ENCODE assay signal across 16 mouse cellular contexts in genomic region chr1:51855541-51856244, GRCm38 (mm10).
DNase-seq lines count a peak whose midpoint lies in the region; ATAC-seq and TF ChIP-seq lines count a peak whose summit lies in the region.
"Had no signal": no experiment of that assay in that cellular context is flagged by ENCODE, and none has a peak within 500 bp of the region (broad histone marks: within the 10 kb centered on the region; RNA-seq: fewer than 3 reads in every experiment).

No protein-coding gene starts in this region.

- no peaks in the 10 kb centered on the region for H3K9me3 ChIP-seq in lung, embryonic 14.5 days (ENCODE audit: low read depth, low read length)
- no peaks in the 10 kb centered on the region for H3K9me3 ChIP-seq in kidney, embryonic 15.5 days (replicated peaks)
- H3K9me3 ChIP-seq in liver, embryonic 16.5 days (replicated peaks; ENCODE audit: control insufficient read depth, low read length): no peaks in the 10 kb centered on the region
- H3K9me3 ChIP-seq in forebrain, embryonic 11.5 days (ENCODE audit: control insufficient read depth, low read length): no peaks in the 10 kb centered on the region
- H3K9me3 ChIP-seq: forebrain, embryonic 13.5 days; G1E; hindbrain, embryonic 10.5 days; limb, embryonic 12.5 days; neural tube, embryonic 13.5 days had no signal

- peaks cover 11% of the 10 kb centered on the region; the same call in 1 of the 2 replicates for H3K36me3 ChIP-seq in lung, embryonic 14.5 days (ENCODE audit: insufficient read depth)
- peaks cover 15% of the 10 kb centered on the region; the same call in 1 of the 2 replicates for H3K36me3 ChIP-seq in kidney, embryonic 15.5 days
- H3K36me3 ChIP-seq in liver, embryonic 16.5 days (ENCODE audit: control insufficient read depth, insufficient read depth): no peaks in the 10 kb centered on the region
- no peaks in the 10 kb centered on the region; the same call in 1 of the 2 replicates for H3K36me3 ChIP-seq in forebrain, embryonic 11.5 days (ENCODE audit: control insufficient read depth, insufficient read depth, low read length)
- H3K36me3 ChIP-seq: G1E had no signal

- peak overlapping the region; percentile 30; the same call in 1 of the 2 replicates for H3K27ac ChIP-seq in lung, embryonic 14.5 days (ENCODE audit: low read depth)
- H3K27ac ChIP-seq in kidney, embryonic 15.5 days: 0 out of 2 replicates have a peak overlapping the region, but pooled peaks have one; percentile 25
- peak overlapping the region; percentile 64 for H3K27ac ChIP-seq in liver, embryonic 16.5 days (ENCODE audit: low read length)
- no peak overlapping the region for H3K27ac ChIP-seq in forebrain, embryonic 11.5 days (ENCODE audit: low read depth, low read length)
- H3K27ac ChIP-seq: forebrain, embryonic 13.5 days; hindbrain, embryonic 10.5 days; limb, embryonic 12.5 days; neural tube, embryonic 13.5 days had no signal

- H3K4me1 ChIP-seq in lung, embryonic 14.5 days (ENCODE audit: insufficient read depth): peaks cover 6% of the 10 kb centered on the region
- peaks cover 14% of the 10 kb centered on the region for H3K4me1 ChIP-seq in kidney, embryonic 15.5 days
- no peaks in the 10 kb centered on the region; the same call in 1 of the 2 replicates for H3K4me1 ChIP-seq in liver, embryonic 16.5 days (ENCODE audit: control insufficient read depth, low read depth, low read length)
- 0 out of 2 replicates have a peak, but pooled peaks cover 1% of the 10 kb centered on the region for H3K4me1 ChIP-seq in forebrain, embryonic 11.5 days (replicated peaks; ENCODE audit: control insufficient read depth, insufficient read depth, low read length)

- no peak for TF ChIP-seq CTCF in lung, embryonic 14.5 days (IDR thresholded peaks at IDR 0.05; ENCODE audit: low read depth)

- no peak overlapping the region for H3K4me3 ChIP-seq in lung, embryonic 14.5 days (ENCODE audit: low read depth, low read length)
- no peak overlapping the region for H3K4me3 ChIP-seq in kidney, embryonic 15.5 days (replicated peaks)
- H3K4me3 ChIP-seq in liver, embryonic 16.5 days (ENCODE audit: low read depth, low read length): no peak overlapping the region
- H3K4me3 ChIP-seq in forebrain, embryonic 11.5 days (ENCODE audit: low read depth, low read length): no peak overlapping the region
- H3K4me3 ChIP-seq: forebrain, embryonic 13.5 days; hindbrain, embryonic 10.5 days; limb, embryonic 12.5 days; neural tube, embryonic 13.5 days had no signal

- WGBS in lung, embryonic 14.5 days: 33% methylated on average over 10 of the region's 10 CpGs
- 54% methylated on average over 10 of the region's 10 CpGs for WGBS in kidney, embryonic 15.5 days
- 55% methylated on average over 10 of the region's 10 CpGs for WGBS in liver, embryonic 16.5 days (ENCODE audit: insufficient replicate concordance)
- WGBS in forebrain, embryonic 11.5 days: 80% methylated on average over 10 of the region's 10 CpGs

- H3K9ac ChIP-seq in lung, embryonic 14.5 days: no peak overlapping the region
- H3K9ac ChIP-seq in kidney, embryonic 15.5 days: no peak overlapping the region
- H3K9ac ChIP-seq in liver, embryonic 16.5 days (ENCODE audit: low read depth, low read length): no peak overlapping the region
- H3K9ac ChIP-seq in forebrain, embryonic 11.5 days (ENCODE audit: low read length): no peak overlapping the region
- H3K9ac ChIP-seq: forebrain, embryonic 13.5 days; limb, embryonic 12.5 days; neural tube, embryonic 13.5 days had no signal

- H3K27me3 ChIP-seq in lung, embryonic 14.5 days (ENCODE audit: insufficient read depth, low read length): no peaks in the 10 kb centered on the region
- H3K27me3 ChIP-seq in kidney, embryonic 15.5 days: no peaks in the 10 kb centered on the region
- no peaks in the 10 kb centered on the region for H3K27me3 ChIP-seq in liver, embryonic 16.5 days (ENCODE audit: control insufficient read depth, insufficient read depth, low read depth, low read length)
- no peaks in the 10 kb centered on the region for H3K27me3 ChIP-seq in forebrain, embryonic 11.5 days (ENCODE audit: control insufficient read depth, insufficient read depth, low read length)
- H3K27me3 ChIP-seq: forebrain, embryonic 13.5 days; limb, embryonic 12.5 days; neural tube, embryonic 13.5 days had no signal

- no peak for ATAC-seq in lung, embryonic 14.5 days (ENCODE audit: insufficient read depth)
- ATAC-seq in kidney, embryonic 15.5 days (replicated peaks; ENCODE audit: low FRiP score): no peak
- ATAC-seq in liver, embryonic 16.5 days (ENCODE audit: low read depth): peak; percentile 23; the same call in 1 of the 2 replicates
- ATAC-seq in forebrain, embryonic 11.5 days (replicated peaks; ENCODE audit: low FRiP score): no peak
- ATAC-seq: CD4-positive, CD25-positive, alpha-beta regulatory T cell, adult 4 months; forebrain, embryonic 13.5 days had no signal

- no peak overlapping the region for H3K4me2 ChIP-seq in lung, embryonic 14.5 days
- H3K4me2 ChIP-seq in kidney, embryonic 15.5 days: no peak overlapping the region
- no peak overlapping the region; the same call in 1 of the 2 replicates for H3K4me2 ChIP-seq in liver, embryonic 16.5 days (ENCODE audit: low read depth, low read length)
- H3K4me2 ChIP-seq in forebrain, embryonic 11.5 days (ENCODE audit: low read depth, low read length, severe bottlenecking): no peak overlapping the region
- H3K4me2 ChIP-seq: forebrain, embryonic 13.5 days; limb, embryonic 12.5 days; neural tube, embryonic 13.5 days had no signal

- peak; percentile 16 for DNase-seq in embryo, embryonic 10 days (ENCODE audit: low spot score)
- no peak for DNase-seq in embryo, embryonic 9.5 days (ENCODE audit: extremely low spot score)
- peak; percentile 57 for DNase-seq in lung, embryonic 14.5 days
- DNase-seq in lung, adult 18-20 months: no peak
- no peak for DNase-seq in urinary bladder, postnatal 14 days (ENCODE audit: low spot score)
- DNase-seq in forebrain, embryonic 11.5 days (ENCODE audit: low spot score): no peak
- DNase-seq: cerebellum, adult 9-11 months; thymus, postnatal 36 days had no signal

Comparison
In these comparisons a context has a peak if more than half of its experiments do, and no peak if none do; other contexts are left out.
1. DNase-seq: peak in embryo, embryonic 10 days (single experiment) and lung, embryonic 14.5 days (single experiment); none in embryo, embryonic 9.5 days (single experiment), lung, adult 18-20 months (0 of 2), urinary bladder, postnatal 14 days (single experiment) and forebrain, embryonic 11.5 days (single experiment).